Mouse (Mus musculus) thymus, postnatal 14 days (tissue): ENCODE data around the gene Prdm8.

Experiments
- DNase-seq: peaks from one replicate; pipeline ENCODE4 v3.0.0; 2021

Gene Prdm8

GRCm38 (mm10) chr5:98184971-98185805 is 18.2 kb downstream of the Prdm8 start:
- DNase-seq, result peak; percentile 79

DNA sequence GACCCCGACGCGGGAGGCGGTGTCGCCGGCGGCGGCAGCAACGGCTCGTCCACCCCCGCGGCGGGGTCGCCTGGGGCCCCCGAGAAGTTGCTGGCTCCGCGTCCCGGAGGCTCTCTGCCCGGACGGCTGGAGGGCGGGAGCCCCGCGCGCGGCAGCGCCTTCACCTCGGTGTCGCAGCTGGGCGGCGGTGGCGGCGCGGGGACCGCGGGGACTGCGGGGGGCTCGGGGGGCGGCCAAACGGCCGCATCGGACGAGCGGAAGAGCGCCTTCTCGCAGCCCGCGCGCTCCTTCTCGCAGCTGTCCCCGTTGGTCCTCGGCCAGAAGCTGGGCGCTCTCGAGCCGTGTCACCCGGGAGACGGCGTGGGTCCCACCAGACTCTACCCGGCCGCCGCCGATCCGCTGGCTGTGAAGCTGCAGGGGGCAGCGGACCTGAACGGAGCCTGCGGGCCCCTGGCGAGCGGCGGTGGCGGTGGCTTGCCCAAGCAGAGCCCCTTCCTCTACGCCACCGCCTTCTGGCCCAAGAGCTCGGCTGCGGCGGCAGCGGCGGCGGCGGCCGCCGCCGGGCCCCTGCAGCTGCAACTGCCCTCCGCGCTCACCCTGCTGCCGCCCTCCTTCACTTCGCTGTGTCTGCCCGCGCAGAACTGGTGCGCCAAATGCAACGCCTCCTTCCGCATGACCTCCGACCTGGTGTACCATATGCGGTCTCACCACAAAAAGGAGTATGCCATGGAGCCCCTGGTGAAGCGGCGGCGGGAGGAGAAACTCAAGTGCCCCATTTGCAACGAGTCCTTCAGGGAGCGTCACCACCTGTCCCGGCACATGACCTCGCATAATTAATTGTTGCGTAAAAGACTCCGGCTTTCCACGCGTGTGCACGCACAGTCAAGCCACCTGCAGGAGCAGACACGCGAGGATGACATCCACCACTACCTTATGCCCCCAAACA is 19.1 kb downstream of the Prdm8 start:
- peak; percentile 22 for DNase-seq

GRCm38 (mm10) chr5:98189181-98190180 is 22.5 kb downstream of the Prdm8 start:
- no peak for DNase-seq

GRCm38 (mm10) chr5:98192295-98192983 is 25.4 kb downstream of the Prdm8 start:
- no peak for DNase-seq

- no peak for DNase-seq
These were observed 28.0 kb downstream of the Prdm8 start for GRCm38 (mm10) chr5:98194959-98195358.

DNA sequence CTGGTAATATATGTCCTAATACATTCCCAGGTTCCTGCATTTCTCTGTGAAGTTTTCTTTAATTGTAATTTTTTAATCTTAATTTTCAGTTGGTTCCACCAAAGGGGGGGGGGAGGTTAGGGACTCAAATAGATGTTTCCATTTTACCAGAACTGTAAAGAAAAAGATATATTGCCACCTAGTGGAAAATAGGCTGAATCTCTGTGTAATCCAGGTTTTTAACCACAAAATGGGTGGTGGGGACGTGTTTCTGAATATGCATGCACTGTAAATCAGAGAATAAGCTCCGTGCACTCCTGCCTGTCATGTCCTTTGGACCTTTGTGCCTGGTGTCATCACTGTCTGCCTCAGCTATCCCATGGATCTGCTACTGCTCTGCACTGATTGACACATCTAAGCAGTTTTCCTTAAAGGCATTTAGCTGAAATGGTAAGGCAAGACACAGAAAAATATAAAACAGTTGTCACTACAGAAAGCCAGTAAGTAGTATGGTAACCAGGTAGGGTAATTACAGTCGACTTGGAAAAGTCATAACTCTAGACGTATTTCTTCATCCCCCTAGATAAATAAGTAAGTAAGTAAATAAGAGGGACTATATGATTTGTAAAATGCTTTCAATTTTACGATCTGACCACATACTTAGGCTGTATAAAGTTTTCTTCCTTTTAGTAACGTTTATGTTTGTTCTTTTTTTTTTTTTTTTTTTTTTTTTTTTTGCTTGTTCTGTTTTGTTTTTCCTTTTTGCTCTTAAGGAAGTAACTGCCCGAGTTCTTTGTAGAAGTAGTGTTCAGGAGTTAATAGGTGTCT is 31.6 kb downstream of the Prdm8 start:
- no peak for DNase-seq

- DNase-seq, result no peak
These were observed 32.2 kb downstream of the Prdm8 start for GRCm38 (mm10) chr5:98199219-98199552.

- no peak for DNase-seq
These were observed 34.6 kb downstream of the Prdm8 start for GRCm38 (mm10) chr5:98201606-98202005.

- no peak for DNase-seq
These were observed 36.0 kb downstream of the Prdm8 start for GRCm38 (mm10) chr5:98202996-98203395.

GRCm38 (mm10) chr5:98212501-98212900 is 45.5 kb downstream of the Prdm8 start:
- DNase-seq, result no peak

- DNase-seq, result no peak
These were observed 55.0 kb downstream of the Prdm8 start for GRCm38 (mm10) chr5:98221956-98222355.

- DNase-seq, result no peak
These were observed 59.7 kb downstream of the Prdm8 start for GRCm38 (mm10) chr5:98226710-98227109.

GRCm38 (mm10) chr5:98229456-98229855 is 62.5 kb downstream of the Prdm8 start:
- DNase-seq, result no peak

DNA sequence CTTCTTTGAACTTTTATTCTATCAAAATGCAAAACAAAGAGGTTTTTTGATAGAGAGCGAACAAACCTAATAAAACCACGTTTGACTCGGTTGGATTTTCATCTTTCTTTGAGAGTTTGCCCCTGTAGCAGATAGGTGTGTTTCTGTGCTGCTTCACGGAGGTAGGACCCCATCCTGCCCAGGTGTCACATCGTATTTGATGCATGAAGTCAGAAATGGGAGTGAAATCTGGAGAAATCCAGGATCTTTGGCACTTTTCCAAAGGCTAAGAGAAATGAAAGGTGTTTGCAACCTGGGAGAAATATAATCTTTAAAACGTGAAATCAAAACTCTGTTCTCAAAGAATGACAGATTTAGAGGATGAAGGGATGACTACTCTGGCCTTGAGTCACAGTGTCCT is 71.5 kb downstream of the Prdm8 start:
- no peak for DNase-seq
